Mouse (Mus musculus): ENCODE results near the gene Dctn2.

The Dctn2 gene

GRCm38 (mm10) chr10:127266112-127267091 lies at the start of gene Dctn2:
TSS of gene Dctn2 (plus strand) at chr10:127266368.
- DNase-seq, result peak; percentile 91 to 94

GRCm38 (mm10) chr10:127216456-127216855 lies 49.7 kb upstream of the Dctn2 start:
- DNase-seq, result no peak

- no peak for DNase-seq
Observed at GRCm38 (mm10) chr10:127217177-127217576, 49.0 kb upstream of the Dctn2 start.

GRCm38 (mm10) chr10:127218339-127218738 lies 47.8 kb upstream of the Dctn2 start:
- DNase-seq, result no peak

GRCm38 (mm10) chr10:127225213-127225612 lies 41.0 kb upstream of the Dctn2 start:
- DNase-seq, result no peak

GRCm38 (mm10) chr10:127225732-127226131 lies 40.4 kb upstream of the Dctn2 start:
- DNase-seq, result peak; percentile 54 to 60

GRCm38 (mm10) chr10:127226318-127226895 lies 39.8 kb upstream of the Dctn2 start:
- DNase-seq, result no peak

GRCm38 (mm10) chr10:127227163-127227562 lies 39.0 kb upstream of the Dctn2 start:
- DNase-seq, result peak; percentile 15 to 20

GRCm38 (mm10) chr10:127228897-127229296 lies 37.3 kb upstream of the Dctn2 start:
- peak; percentile 69 for DNase-seq

GRCm38 (mm10) chr10:127230693-127231092 lies 35.5 kb upstream of the Dctn2 start:
- no peak for DNase-seq

- no peak for DNase-seq
Observed at GRCm38 (mm10) chr10:127231741-127232140, 34.4 kb upstream of the Dctn2 start.

GRCm38 (mm10) chr10:127233141-127233540 lies 33.0 kb upstream of the Dctn2 start:
- DNase-seq, result peak; percentile 43 to 48

GRCm38 (mm10) chr10:127236541-127236940 lies 29.6 kb upstream of the Dctn2 start:
- no peak for DNase-seq

- no peak for DNase-seq
Observed at GRCm38 (mm10) chr10:127238241-127238824, 27.8 kb upstream of the Dctn2 start.

GRCm38 (mm10) chr10:127250810-127251209 lies 15.4 kb upstream of the Dctn2 start:
- no peak for DNase-seq

- DNase-seq, result no peak
Observed at GRCm38 (mm10) chr10:127255625-127256345, 10.4 kb upstream of the Dctn2 start.

GRCm38 (mm10) chr10:127257790-127258189 lies 8.4 kb upstream of the Dctn2 start:
- no peak for DNase-seq

- DNase-seq, result no peak
Observed at GRCm38 (mm10) chr10:127258489-127258888, 7.7 kb upstream of the Dctn2 start.

- DNase-seq, result no peak
Observed at GRCm38 (mm10) chr10:127261706-127262547, 4.2 kb upstream of the Dctn2 start.

- DNase-seq, result peak; percentile 54 to 58
Observed at GRCm38 (mm10) chr10:127262548-127263398, 3.4 kb upstream of the Dctn2 start, which contains the start of gene Kif5a. TSS of gene Kif5a (minus strand) at chr10:127263348.

- DNase-seq, result no peak
Observed at GRCm38 (mm10) chr10:127263631-127264030, 2.5 kb upstream of the Dctn2 start.
